In the genomic region with DNA sequence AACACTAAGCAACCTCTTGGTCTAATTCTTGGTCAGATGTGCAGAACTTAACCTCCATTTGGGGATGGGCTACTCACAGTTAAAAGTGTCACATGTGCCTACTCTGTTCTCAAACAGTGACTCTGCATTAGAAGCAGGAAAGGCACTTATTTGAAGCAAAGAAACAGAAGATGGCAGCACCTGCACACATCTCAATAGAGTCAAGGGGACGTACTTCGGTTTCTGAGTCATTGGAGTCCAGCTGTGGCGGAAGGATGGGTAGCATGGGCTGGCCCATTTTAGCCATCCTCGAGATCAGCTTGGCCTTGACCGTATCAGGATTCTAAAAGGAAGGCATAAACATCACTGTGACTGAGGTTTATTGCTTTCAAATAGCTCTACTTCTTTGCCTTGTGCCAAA, we compare ENCODE assay signal across 16 mouse cellular contexts. TPM values are rescaled to one million over a fixed set of nuclear protein-coding genes. Genes with fewer than 3 reads are reported as not detected.
DNase-seq lines count a peak whose midpoint lies in the region; ATAC-seq and TF ChIP-seq lines count a peak whose summit lies in the region.
"Had no signal": no experiment of that assay in that cellular context is flagged by ENCODE, and none has a peak within 500 bp of the region (broad histone marks: within the 10 kb centered on the region; RNA-seq: fewer than 3 reads in every experiment).

No protein-coding gene starts in this region.

- H3K9me3 ChIP-seq in hindbrain, postnatal 0 days (ENCODE audit: low read length), result no peaks in the 10 kb centered on the region
- H3K9me3 ChIP-seq in hindbrain, embryonic 11.5 days (ENCODE audit: control insufficient read depth, low read length), result no peaks in the 10 kb centered on the region
- H3K9me3 ChIP-seq in lung, postnatal 0 days (ENCODE audit: low read length), result no peaks in the 10 kb centered on the region
- H3K9me3 ChIP-seq: forebrain, embryonic 15.5 days; heart, embryonic 13.5 days; hindbrain, embryonic 12.5 days; kidney, embryonic 15.5 days; liver, embryonic 13.5 days; neural tube, embryonic 12.5 days had no signal

- H3K4me1 ChIP-seq in hindbrain, postnatal 0 days (ENCODE audit: insufficient read depth, low read length), result no peaks in the 10 kb centered on the region
- H3K4me1 ChIP-seq in hindbrain, embryonic 11.5 days (replicated peaks; ENCODE audit: control insufficient read depth, insufficient read depth, low read length), result no peaks in the 10 kb centered on the region
- H3K4me1 ChIP-seq in lung, postnatal 0 days (ENCODE audit: insufficient read depth, low read depth, low read length), result no peaks in the 10 kb centered on the region
- H3K4me1 ChIP-seq: forebrain, embryonic 15.5 days; hindbrain, embryonic 12.5 days; kidney, embryonic 15.5 days; neural tube, embryonic 12.5 days had no signal

- no peaks in the 10 kb centered on the region for H3K27me3 ChIP-seq in hindbrain, postnatal 0 days (ENCODE audit: insufficient read depth, low read length)
- H3K27me3 ChIP-seq in hindbrain, embryonic 11.5 days (ENCODE audit: control insufficient read depth, insufficient read depth, low read length), result no peaks in the 10 kb centered on the region
- no peaks in the 10 kb centered on the region for H3K27me3 ChIP-seq in lung, postnatal 0 days (replicated peaks; ENCODE audit: insufficient read depth, low read length)
- H3K27me3 ChIP-seq: forebrain, embryonic 15.5 days; heart, embryonic 13.5 days; hindbrain, embryonic 12.5 days; kidney, embryonic 15.5 days; liver, embryonic 13.5 days; neural tube, embryonic 12.5 days had no signal

- 68% methylated on average over 5 of the region's 5 CpGs for WGBS in hindbrain, postnatal 0 days
- 87% methylated on average over 5 of the region's 5 CpGs for WGBS in hindbrain, embryonic 11.5 days
- WGBS in lung, postnatal 0 days, result 64% methylated on average over 5 of the region's 5 CpGs

- peaks cover 32% of the 10 kb centered on the region for H3K36me3 ChIP-seq in hindbrain, postnatal 0 days (ENCODE audit: insufficient read depth, low read length)
- no peaks in the 10 kb centered on the region for H3K36me3 ChIP-seq in hindbrain, embryonic 11.5 days (ENCODE audit: control insufficient read depth, insufficient read depth, low read length)
- peaks cover 47% of the 10 kb centered on the region for H3K36me3 ChIP-seq in lung, postnatal 0 days (ENCODE audit: insufficient read depth, low read length)

- no peak for TF ChIP-seq EP300 in lung, postnatal 0 days (IDR thresholded peaks at IDR 0.05)

- no peak overlapping the region for H3K27ac ChIP-seq in hindbrain, postnatal 0 days
- no peak overlapping the region for H3K27ac ChIP-seq in hindbrain, embryonic 11.5 days (ENCODE audit: low read depth, low read length)
- no peak overlapping the region for H3K27ac ChIP-seq in lung, postnatal 0 days (ENCODE audit: low read length)
- H3K27ac ChIP-seq: forebrain, embryonic 15.5 days; heart, embryonic 13.5 days; hindbrain, embryonic 12.5 days; kidney, embryonic 15.5 days; liver, embryonic 13.5 days; macrophage; neural tube, embryonic 12.5 days had no signal

- no peak overlapping the region for H3K9ac ChIP-seq in hindbrain, postnatal 0 days (replicated peaks; ENCODE audit: low read length)
- H3K9ac ChIP-seq in hindbrain, embryonic 11.5 days (ENCODE audit: low read depth, low read length), result no peak overlapping the region
- no peak overlapping the region for H3K9ac ChIP-seq in lung, postnatal 0 days (replicated peaks; ENCODE audit: low read depth)
- H3K9ac ChIP-seq: forebrain, embryonic 15.5 days; heart, embryonic 13.5 days; hindbrain, embryonic 12.5 days; kidney, embryonic 15.5 days; liver, embryonic 13.5 days; neural tube, embryonic 12.5 days had no signal

- DNase-seq in hindbrain, postnatal 0 days (ENCODE audit: low spot score), result peak; percentile 22
- DNase-seq in hindbrain, embryonic 11.5 days (ENCODE audit: low spot score), result no peak
- peak; percentile 54 for DNase-seq in lung, postnatal 0 days (ENCODE audit: low spot score)
- no peak for DNase-seq in lung, postnatal 14 days
- peak; percentile 44 for DNase-seq in R1 (ENCODE audit: low read depth, low spot score)
- DNase-seq in thymus, adult 18-20 months, result no peak
- no peak for DNase-seq in left cerebral cortex, adult 18-20 months (ENCODE audit: low spot score in 2 of 2)
- DNase-seq: adrenal gland, postnatal 36 days; liver, embryonic 13.5 days had no signal

- ATAC-seq in hindbrain, postnatal 0 days, result no peak
- ATAC-seq in hindbrain, embryonic 11.5 days (ENCODE audit: low FRiP score), result no peak
- peak; percentile 25; the same call in 1 of the 2 replicates for ATAC-seq in lung, postnatal 0 days
- ATAC-seq: forebrain, embryonic 15.5 days; midbrain, embryonic 16.5 days had no signal

- no peak overlapping the region for H3K4me3 ChIP-seq in hindbrain, postnatal 0 days (ENCODE audit: low read length)
- H3K4me3 ChIP-seq in hindbrain, embryonic 11.5 days (ENCODE audit: low read depth, low read length), result no peak overlapping the region
- no peak overlapping the region for H3K4me3 ChIP-seq in lung, postnatal 0 days (ENCODE audit: low read depth, low read length)
- H3K4me3 ChIP-seq: forebrain, embryonic 15.5 days; heart, embryonic 13.5 days; hindbrain, embryonic 12.5 days; kidney, embryonic 15.5 days; liver, embryonic 13.5 days; neural tube, embryonic 12.5 days had no signal

- TF ChIP-seq CTCF in hindbrain, postnatal 0 days (IDR thresholded peaks at IDR 0.05; ENCODE audit: low read depth), result peak; percentile 31
- TF ChIP-seq CTCF in lung, postnatal 0 days (IDR thresholded peaks at IDR 0.05), result peak; percentile 57

- no peak overlapping the region for H3K4me2 ChIP-seq in hindbrain, postnatal 0 days (ENCODE audit: low read depth, low read length)
- no peak overlapping the region for H3K4me2 ChIP-seq in hindbrain, embryonic 11.5 days (replicated peaks; ENCODE audit: low read depth, low read length)
- H3K4me2 ChIP-seq in lung, postnatal 0 days (replicated peaks; ENCODE audit: low read depth, low read length), result no peak overlapping the region
- H3K4me2 ChIP-seq: forebrain, embryonic 15.5 days; heart, embryonic 13.5 days; hindbrain, embryonic 12.5 days; kidney, embryonic 15.5 days; liver, embryonic 13.5 days; neural tube, embryonic 12.5 days had no signal

RNA-seq across cellular contexts. Expression of gene Fkbp15, which starts 28.4 kb away (rescaled TPM):
- 38.3 and 43.0 TPM in 2 replicates for total RNA-seq in hindbrain, postnatal 0 days (2014; rRNA removed)
- polyA plus RNA-seq in hindbrain, postnatal 0 days (2015; fragmentation: Nextera tagmentation; extraction: Ambion mirVana), result 22.6 and 23.7 TPM in 2 replicates
- polyA plus RNA-seq in hindbrain, embryonic 11.5 days (2014; fragmentation: Nextera tagmentation; extraction: Ambion mirVana), result 21.2 and 22.8 TPM in 2 replicates
- polyA plus RNA-seq in lung, postnatal 0 days (2015; fragmentation: Nextera tagmentation; extraction: Ambion mirVana), result 23.2 and 23.6 TPM in 2 replicates
- total RNA-seq in left cerebral cortex, adult 18-20 months (2021), result 10 to 100 TPM; 32.8 to 33.2 TPM

RNA-seq across cellular contexts. Expression of gene Slc31a1, which starts 28.6 kb away (rescaled TPM):
- 17.3 and 20.8 TPM in 2 replicates for total RNA-seq in hindbrain, postnatal 0 days (2014; rRNA removed)
- 45.3 and 46.3 TPM in 2 replicates for polyA plus RNA-seq in hindbrain, postnatal 0 days (2015; fragmentation: Nextera tagmentation; extraction: Ambion mirVana)
- polyA plus RNA-seq in hindbrain, embryonic 11.5 days (2014; fragmentation: Nextera tagmentation; extraction: Ambion mirVana), result 45.0 and 49.8 TPM in 2 replicates
- polyA plus RNA-seq in lung, postnatal 0 days (2015; fragmentation: Nextera tagmentation; extraction: Ambion mirVana), result 57.2 and 61.1 TPM in 2 replicates
- total RNA-seq in left cerebral cortex, adult 18-20 months (2021), result 10 to 100 TPM; 10.7 to 11.3 TPM

Comparison
In these comparisons a context has a peak if more than half of its experiments do, and no peak if none do; other contexts are left out.
1. DNase-seq: peak in hindbrain, postnatal 0 days (single experiment), lung, postnatal 0 days (single experiment) and R1 (single experiment); none in hindbrain, embryonic 11.5 days (single experiment), lung, postnatal 14 days (single experiment), thymus, adult 18-20 months (0 of 2) and left cerebral cortex, adult 18-20 months (0 of 2).